Mouse (Mus musculus) heart, embryonic 12.5 days (tissue): ENCODE data around the gene Prkg1. TPM values are rescaled to one million over a fixed set of nuclear protein-coding genes. Genes with fewer than 3 reads are reported as not detected.

Source experiments
- ATAC-seq: fragments of 200-750 bp; cut with Nextera tagmentation; 2 replicates; pipeline ENCODE4 v1.8.0; 2017; ENCODE audit warnings: moderate TSS enrichment, moderate library complexity; ENCODE audit not compliant: insufficient number of reproducible peaks, low FRiP score
- H3K27ac ChIP-seq: fragments of 300-500 bp; sonication (generic); 2 replicates; pipeline ENCODE4 v1.5.1; 2016; ENCODE audit warnings: mild to moderate bottlenecking, moderate library complexity; ENCODE audit not compliant: poor library complexity, severe bottlenecking
- H3K27me3 ChIP-seq: fragments of 300-500 bp; sonication (generic); replicated peaks from 2 replicates; pipeline ENCODE4 v1.6.1; 2016; ENCODE audit warnings: mild to moderate bottlenecking, moderate library complexity
- H3K36me3 ChIP-seq: fragments of 300-500 bp; sonication (generic); 2 replicates; pipeline ENCODE4 v1.6.1; 2016; ENCODE audit warnings: mild to moderate bottlenecking, moderate library complexity
- H3K4me1 ChIP-seq: fragments of 300-500 bp; sonication (generic); replicated peaks from 2 replicates; pipeline ENCODE4 v1.6.1; 2016; ENCODE audit warnings: mild to moderate bottlenecking
- H3K4me2 ChIP-seq: fragments of 300-500 bp; sonication (generic); 2 replicates; pipeline ENCODE4 v1.6.1; 2016; ENCODE audit warnings: mild to moderate bottlenecking, moderate library complexity
- H3K4me3 ChIP-seq: fragments of 300-500 bp; sonication (generic); 2 replicates; pipeline ENCODE4 v1.5.1; 2016; ENCODE audit warnings: mild to moderate bottlenecking
- H3K9ac ChIP-seq: fragments of 300-500 bp; sonication (generic); 2 replicates; pipeline ENCODE4 v1.6.1; 2016; ENCODE audit warnings: mild to moderate bottlenecking, moderate library complexity
- H3K9me3 ChIP-seq: fragments of 300-500 bp; sonication (generic); replicated peaks from 2 replicates; pipeline ENCODE4 v1.6.1; 2016; ENCODE audit warnings: mild to moderate bottlenecking, moderate library complexity
- WGBS: fragments of 180-500 bp; shearing (Covaris S2); methylation state at CpG from one replicate; pipeline ENCODE4 v1.1.7; 2016; 5-methylcytosine and 5-hydroxymethylcytosine counted together
- polyA plus RNA-seq: library from polyadenylated mRNA; unstranded; fragments of >200 nt; fragmentation: Nextera tagmentation; extraction: Ambion mirVana; gene quantifications from 2 replicates; pipeline ENCODE4 v1.2.1, GENCODE M21; 2016

Prkg1 gene
- polyA plus RNA-seq, 1 experiment from 2014 or later = 10.7 TPM

DNA sequence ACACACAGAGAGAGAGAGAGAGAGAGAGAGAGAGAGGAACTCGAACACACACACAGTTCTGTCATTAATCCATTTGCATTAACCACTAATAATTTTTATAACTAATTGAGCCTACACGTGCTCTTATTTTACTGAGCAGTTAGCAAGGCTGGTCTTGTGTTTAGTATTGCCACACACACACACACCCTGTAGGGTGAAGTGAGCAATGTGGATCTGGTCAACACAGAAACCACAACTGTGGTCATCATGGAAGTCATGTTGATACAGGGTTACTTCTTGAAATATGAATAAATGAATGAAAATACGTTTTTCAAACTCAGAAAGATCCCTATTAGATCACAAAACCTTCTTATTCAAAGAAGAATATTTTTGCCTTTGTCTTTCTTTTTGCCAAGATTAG is 554.0 kb downstream of the Prkg1 start:
- 72% methylated on average over 3 of the region's 3 CpGs for WGBS
- no peak overlapping the region for H3K9ac ChIP-seq
- no peak overlapping the region for H3K4me2 ChIP-seq

DNA sequence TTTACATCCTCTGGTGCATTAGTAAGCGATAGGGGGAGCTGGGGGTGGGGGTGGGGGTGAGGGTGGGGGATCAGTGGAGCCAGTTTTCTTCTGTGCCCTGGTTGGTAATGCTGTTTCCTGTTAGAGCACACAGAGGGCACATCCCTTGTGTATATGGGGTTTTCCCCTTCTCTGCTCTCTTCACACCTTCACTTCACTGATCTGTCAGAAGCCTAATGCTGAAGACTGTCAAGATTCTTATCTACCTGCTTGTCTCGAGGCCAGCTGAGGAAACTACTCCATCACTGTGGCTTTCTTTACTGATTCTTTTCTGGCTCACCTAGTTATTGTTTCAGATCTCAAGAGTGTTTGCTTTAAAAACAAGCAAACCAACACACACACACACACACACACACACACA is 554.4 kb downstream of the Prkg1 start:
- H3K27me3 ChIP-seq = no peaks in the 10 kb centered on the region
- H3K4me2 ChIP-seq = no peak overlapping the region
- H3K4me1 ChIP-seq = peaks cover 5% of the 10 kb centered on the region
- 32% methylated on average over 2 of the region's 2 CpGs for WGBS
- H3K27ac ChIP-seq = no peak overlapping the region
- no peaks in the 10 kb centered on the region for H3K9me3 ChIP-seq
- no peaks in the 10 kb centered on the region for H3K36me3 ChIP-seq
- no peak for ATAC-seq
- H3K9ac ChIP-seq = no peak overlapping the region
- H3K4me3 ChIP-seq = no peak overlapping the region

More for the DNA sequence above, 554.0 kb downstream of the Prkg1 start:
- no peak overlapping the region for H3K27ac ChIP-seq
- peaks cover 5% of the 10 kb centered on the region for H3K4me1 ChIP-seq
- no peaks in the 10 kb centered on the region for H3K9me3 ChIP-seq
- no peak for ATAC-seq
- no peaks in the 10 kb centered on the region for H3K36me3 ChIP-seq
- H3K27me3 ChIP-seq = no peaks in the 10 kb centered on the region
- H3K4me3 ChIP-seq = no peak overlapping the region

DNA sequence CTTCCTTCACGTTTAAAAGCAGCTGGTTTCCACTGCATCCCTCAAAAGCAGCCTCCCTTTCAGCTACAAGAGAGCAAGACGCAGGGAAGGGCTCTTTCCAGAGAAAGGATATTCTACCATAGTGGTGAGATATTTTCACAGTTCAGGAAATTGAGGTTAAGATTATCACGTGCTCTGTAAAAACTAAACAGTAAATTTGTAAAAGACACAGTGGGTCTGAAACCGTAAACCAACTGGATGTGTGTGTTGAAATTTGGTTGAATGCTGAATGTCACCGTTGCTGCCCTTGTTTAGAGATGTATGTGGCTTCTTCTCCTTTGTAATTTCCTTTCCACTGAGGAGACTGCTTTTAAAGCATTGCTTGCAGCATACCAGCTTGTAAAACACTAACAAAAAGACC is 565.2 kb downstream of the Prkg1 start:
- H3K4me1 ChIP-seq = peaks cover 10% of the 10 kb centered on the region
- H3K27ac ChIP-seq = no peak overlapping the region
- H3K4me2 ChIP-seq = no peak overlapping the region
- 49% methylated on average over 5 of the region's 5 CpGs for WGBS
- no peak overlapping the region for H3K4me3 ChIP-seq
- H3K9me3 ChIP-seq = no peaks in the 10 kb centered on the region
- no peak for ATAC-seq
- no peaks in the 10 kb centered on the region for H3K27me3 ChIP-seq
- no peak overlapping the region for H3K9ac ChIP-seq
- H3K36me3 ChIP-seq = no peaks in the 10 kb centered on the region

DNA sequence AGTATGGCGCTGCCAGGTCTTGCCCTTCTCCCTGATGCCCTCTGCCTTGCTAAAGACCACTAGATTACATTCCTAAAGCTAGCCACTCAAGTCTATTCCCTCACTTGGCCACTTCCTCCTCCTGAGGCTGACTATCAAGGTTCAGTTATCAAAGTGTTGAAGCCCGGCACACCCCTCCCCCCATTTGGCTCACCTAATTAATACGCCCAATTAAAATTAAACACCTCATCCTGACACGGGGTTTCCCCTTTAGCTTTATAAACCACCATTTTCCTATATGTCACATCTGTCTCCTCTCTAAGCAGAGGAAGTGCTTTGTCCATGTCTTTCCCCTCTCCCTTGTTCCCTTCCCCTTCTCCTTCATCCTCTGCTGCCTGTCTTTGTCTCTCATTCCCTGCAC is 566.4 kb downstream of the Prkg1 start:
- 68% methylated on average over 4 of the region's 4 CpGs for WGBS
- no peak overlapping the region for H3K4me3 ChIP-seq
- ATAC-seq = no peak

DNA sequence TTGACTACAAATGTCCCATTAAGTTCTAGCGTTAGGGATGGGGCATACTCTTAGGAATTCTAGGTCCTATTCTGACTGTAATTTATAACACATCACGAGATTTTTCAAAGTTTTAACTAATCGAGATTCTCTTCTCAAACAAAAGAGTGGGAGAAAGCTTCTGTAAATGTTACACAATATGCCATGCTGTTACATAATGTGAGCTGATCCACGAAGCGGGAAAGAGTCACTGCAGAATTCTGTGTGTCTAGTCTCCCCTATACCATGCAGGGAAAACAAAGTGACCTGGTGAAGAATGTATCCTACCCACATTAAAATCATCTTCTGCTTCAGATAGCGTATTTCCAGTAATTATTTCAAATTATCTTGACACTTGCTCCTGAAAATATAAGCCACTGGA is 567.8 kb downstream of the Prkg1 start:
- Histone ChIP-seq H3K4me3 (no peak overlapping the region), H3K27ac (no peak overlapping the region), H3K36me3 (no peaks in the 10 kb centered on the region), H3K4me1 (peaks cover 10% of the 10 kb centered on the region), H3K9me3 (no peaks in the 10 kb centered on the region), H3K9ac (no peak overlapping the region), H3K4me2 (no peak overlapping the region), H3K27me3 (no peaks in the 10 kb centered on the region)
- no peak for ATAC-seq
- WGBS = 83% methylated on average over 6 of the region's 6 CpGs

More for the DNA sequence above, 566.4 kb downstream of the Prkg1 start:
- H3K9me3 ChIP-seq = no peaks in the 10 kb centered on the region
- no peak overlapping the region for H3K9ac ChIP-seq
- H3K4me1 ChIP-seq = peaks cover 10% of the 10 kb centered on the region
- no peak overlapping the region for H3K4me2 ChIP-seq
- H3K27me3 ChIP-seq = no peaks in the 10 kb centered on the region
- H3K27ac ChIP-seq = no peak overlapping the region
- no peaks in the 10 kb centered on the region for H3K36me3 ChIP-seq

DNA sequence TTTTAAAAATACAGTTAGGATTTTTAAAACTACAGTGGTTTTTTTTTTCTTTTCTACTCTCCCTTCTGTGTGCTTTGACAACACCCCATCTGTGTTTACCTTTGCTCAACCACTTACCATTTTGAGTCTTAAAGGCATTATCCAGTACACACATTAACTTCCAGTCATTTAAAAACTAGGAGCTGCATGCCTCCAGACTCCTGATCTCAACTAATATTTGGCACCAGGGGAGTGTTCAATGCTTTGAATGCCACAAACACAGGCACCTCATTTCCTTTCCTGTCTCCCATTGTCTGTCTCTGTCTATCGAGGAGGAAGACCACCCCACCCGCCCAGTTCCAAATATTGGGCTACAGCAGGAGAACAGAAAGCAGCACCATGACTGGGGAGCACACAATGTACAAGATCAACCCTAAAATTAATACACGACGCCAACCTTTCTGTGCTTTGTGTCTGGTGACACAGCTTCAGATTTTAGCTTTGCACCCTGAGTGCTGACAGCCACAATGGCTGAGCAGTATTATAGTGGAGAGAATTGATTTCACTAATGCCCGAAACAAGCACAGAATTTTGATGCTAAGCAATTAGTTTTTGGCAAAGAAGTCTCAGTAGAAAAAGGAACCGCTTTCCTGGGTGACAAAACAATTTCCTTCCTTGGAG is 576.1 kb downstream of the Prkg1 start:
- Histone ChIP-seq H3K4me2 (no peak overlapping the region), H3K27ac (no peak overlapping the region), H3K4me1 (no peaks in the 10 kb centered on the region), H3K36me3 (no peaks in the 10 kb centered on the region), H3K27me3 (no peaks in the 10 kb centered on the region), H3K4me3 (no peak overlapping the region), H3K9ac (no peak overlapping the region), H3K9me3 (no peaks in the 10 kb centered on the region)
- 76% methylated on average over 6 of the region's 6 CpGs for WGBS
- no peak for ATAC-seq

DNA sequence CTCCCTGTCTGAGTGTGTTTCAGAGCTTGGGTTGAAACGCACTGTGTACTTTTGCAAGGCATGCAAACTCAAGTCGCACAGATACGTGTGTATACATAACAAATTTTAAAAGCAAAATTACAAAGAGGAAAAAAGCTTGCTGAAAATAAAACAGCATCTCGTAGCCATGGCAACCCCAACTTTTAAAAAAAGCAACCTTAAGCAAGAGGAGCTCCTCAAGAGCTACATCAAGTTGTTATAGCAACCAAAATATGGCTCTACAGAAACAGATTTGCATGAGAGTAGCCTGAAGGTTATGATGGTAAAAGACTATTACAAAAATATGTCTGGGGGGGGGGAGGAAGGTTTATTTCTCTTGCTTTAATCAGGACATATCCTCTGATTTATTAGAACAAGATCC is 584.1 kb downstream of the Prkg1 start:
- Histone ChIP-seq H3K36me3 (no peaks in the 10 kb centered on the region), H3K27ac (no peak overlapping the region), H3K4me3 (no peak overlapping the region), H3K9ac (no peak overlapping the region), H3K4me1 (no peaks in the 10 kb centered on the region), H3K27me3 (no peaks in the 10 kb centered on the region), H3K4me2 (no peak overlapping the region), H3K9me3 (no peaks in the 10 kb centered on the region)
- WGBS = 88% methylated on average over 4 of the region's 4 CpGs
- no peak for ATAC-seq

DNA sequence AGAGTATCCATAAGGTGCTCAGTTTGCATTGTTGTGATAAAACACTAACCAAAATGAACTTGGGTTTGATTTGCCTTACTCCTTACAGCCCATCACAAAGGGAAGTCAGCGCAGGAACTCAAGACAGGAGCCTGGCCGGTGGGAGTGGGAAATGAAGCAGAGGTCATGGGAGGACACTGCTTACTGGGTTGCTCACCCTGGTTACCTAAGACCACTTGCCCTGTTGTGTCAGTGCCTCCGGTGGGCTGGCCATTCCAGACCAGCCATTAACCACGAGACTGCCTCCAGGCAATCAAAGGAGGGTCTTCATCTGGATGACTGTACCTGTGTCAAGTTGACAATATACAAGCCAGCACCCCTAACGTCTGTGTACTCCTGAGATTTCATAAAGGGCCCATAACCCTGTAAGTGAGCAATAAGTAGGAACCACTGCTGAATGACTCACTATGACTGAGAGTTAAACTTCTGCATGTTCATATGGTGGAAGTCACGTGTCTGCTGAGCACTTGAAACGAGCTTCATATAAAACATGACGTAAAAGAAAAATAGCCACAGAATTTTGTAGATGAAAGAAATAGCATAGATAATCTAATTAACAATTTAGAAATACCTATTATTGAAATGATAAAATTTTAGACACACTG is 587.4 kb downstream of the Prkg1 start:
- H3K4me2 ChIP-seq = no peak overlapping the region
- H3K27ac ChIP-seq = no peak overlapping the region
- H3K4me1 ChIP-seq = no peaks in the 10 kb centered on the region
- ATAC-seq = no peak
- H3K27me3 ChIP-seq = no peaks in the 10 kb centered on the region
- no peaks in the 10 kb centered on the region for H3K36me3 ChIP-seq
- H3K9ac ChIP-seq = no peak overlapping the region
- no peaks in the 10 kb centered on the region; the same call in 1 of the 2 replicates for H3K9me3 ChIP-seq
- WGBS = 79% methylated on average over 8 of the region's 8 CpGs
- H3K4me3 ChIP-seq = no peak overlapping the region

DNA sequence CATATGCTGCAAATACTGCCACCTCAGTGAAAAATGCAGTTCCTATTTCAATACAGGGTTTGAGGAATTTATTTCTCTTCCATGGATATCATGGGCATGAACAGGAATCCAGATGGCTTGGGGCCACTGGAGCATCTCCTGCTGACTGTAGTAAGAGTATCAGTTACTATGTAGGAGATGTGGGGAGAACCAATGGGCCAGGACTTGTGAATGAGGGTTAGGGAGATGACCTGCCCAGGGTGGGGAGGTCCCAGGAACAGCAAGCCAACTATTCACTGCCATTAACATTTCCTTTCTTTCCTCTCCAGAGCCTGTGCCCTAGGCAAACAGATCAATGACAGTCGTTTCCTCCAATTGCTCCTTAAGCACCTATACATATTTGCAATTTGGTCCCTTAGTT is 593.8 kb downstream of the Prkg1 start:
- H3K4me2 ChIP-seq = no peak overlapping the region
- H3K9me3 ChIP-seq = no peaks in the 10 kb centered on the region; the same call in 1 of the 2 replicates
- H3K27me3 ChIP-seq = no peaks in the 10 kb centered on the region
- no peak for ATAC-seq
- H3K9ac ChIP-seq = no peak overlapping the region
- H3K27ac ChIP-seq = no peak overlapping the region
- H3K36me3 ChIP-seq = no peaks in the 10 kb centered on the region
- H3K4me3 ChIP-seq = no peak overlapping the region
- no peaks in the 10 kb centered on the region for H3K4me1 ChIP-seq
- WGBS = 76% methylated on average over 1 of the region's 1 CpGs

DNA sequence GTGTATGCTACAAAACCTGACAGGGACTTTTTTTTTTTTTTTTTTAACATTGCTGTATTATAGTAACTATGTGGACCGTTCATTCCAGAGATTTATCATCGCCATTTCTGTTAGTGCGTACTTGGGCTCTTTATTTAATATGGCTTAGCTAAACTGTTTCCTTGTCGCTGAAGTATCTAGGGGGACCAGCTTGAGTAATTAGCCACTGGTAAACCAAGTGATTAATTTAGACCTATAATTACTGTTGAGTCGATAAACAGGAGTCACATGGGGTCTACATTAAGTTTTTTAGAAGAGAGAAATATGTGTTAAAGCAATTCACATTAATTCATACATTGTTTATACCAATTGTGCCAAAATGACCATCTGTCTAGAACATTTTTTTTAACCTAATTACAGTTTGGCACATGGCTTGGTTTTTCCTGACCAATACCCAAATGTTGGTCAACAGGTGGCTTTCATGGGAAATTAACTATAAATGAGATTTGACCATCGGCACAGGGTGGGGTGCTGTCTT is 605.8 kb downstream of the Prkg1 start:
- Histone ChIP-seq H3K27me3 (no peaks in the 10 kb centered on the region), H3K9me3 (no peaks in the 10 kb centered on the region), H3K27ac (no peak overlapping the region), H3K4me3 (no peak overlapping the region), H3K4me2 (no peak overlapping the region), H3K36me3 (no peaks in the 10 kb centered on the region), H3K9ac (no peak overlapping the region), H3K4me1 (no peaks in the 10 kb centered on the region)
- 91% methylated on average over 6 of the region's 6 CpGs for WGBS
- no peak for ATAC-seq

DNA sequence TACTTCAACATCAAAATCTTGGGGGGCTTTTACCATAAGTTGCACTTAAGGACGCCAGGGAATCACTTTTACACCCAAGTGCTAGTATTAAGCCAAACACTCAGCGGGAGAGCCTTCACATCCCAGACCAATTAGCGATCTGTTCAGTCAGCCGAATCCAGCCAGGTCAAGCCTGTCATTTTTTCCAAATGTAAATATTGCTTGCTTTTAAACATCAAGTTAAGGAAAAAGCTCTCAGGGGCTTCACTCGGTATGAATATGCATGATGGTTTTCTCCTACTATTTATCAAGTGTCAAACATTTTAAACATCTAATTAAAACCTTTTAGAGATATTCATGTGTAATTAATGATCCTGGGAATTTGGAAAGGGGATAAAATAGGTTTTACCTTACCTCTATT is 611.4 kb downstream of the Prkg1 start:
- H3K4me1 ChIP-seq = no peaks in the 10 kb centered on the region
- no peak for ATAC-seq
- WGBS = 57% methylated on average over 5 of the region's 5 CpGs

More for the DNA sequence above, 611.4 kb downstream of the Prkg1 start:
- no peak overlapping the region for H3K9ac ChIP-seq
- H3K4me2 ChIP-seq = no peak overlapping the region
- no peaks in the 10 kb centered on the region for H3K27me3 ChIP-seq
- H3K9me3 ChIP-seq = peaks cover 2% of the 10 kb centered on the region; the same call in 1 of the 2 replicates
- no peaks in the 10 kb centered on the region for H3K36me3 ChIP-seq
- H3K4me3 ChIP-seq = no peak overlapping the region
- H3K27ac ChIP-seq = no peak overlapping the region
